Mouse (Mus musculus) left cerebral cortex, adult 11 months (tissue): ENCODE results near the gene Urah.

Experiments
- DNase-seq: peaks from one replicate; pipeline ENCODE4 v3.0.0; 2022; ENCODE audit warnings: low spot score

Urah gene

DNA sequence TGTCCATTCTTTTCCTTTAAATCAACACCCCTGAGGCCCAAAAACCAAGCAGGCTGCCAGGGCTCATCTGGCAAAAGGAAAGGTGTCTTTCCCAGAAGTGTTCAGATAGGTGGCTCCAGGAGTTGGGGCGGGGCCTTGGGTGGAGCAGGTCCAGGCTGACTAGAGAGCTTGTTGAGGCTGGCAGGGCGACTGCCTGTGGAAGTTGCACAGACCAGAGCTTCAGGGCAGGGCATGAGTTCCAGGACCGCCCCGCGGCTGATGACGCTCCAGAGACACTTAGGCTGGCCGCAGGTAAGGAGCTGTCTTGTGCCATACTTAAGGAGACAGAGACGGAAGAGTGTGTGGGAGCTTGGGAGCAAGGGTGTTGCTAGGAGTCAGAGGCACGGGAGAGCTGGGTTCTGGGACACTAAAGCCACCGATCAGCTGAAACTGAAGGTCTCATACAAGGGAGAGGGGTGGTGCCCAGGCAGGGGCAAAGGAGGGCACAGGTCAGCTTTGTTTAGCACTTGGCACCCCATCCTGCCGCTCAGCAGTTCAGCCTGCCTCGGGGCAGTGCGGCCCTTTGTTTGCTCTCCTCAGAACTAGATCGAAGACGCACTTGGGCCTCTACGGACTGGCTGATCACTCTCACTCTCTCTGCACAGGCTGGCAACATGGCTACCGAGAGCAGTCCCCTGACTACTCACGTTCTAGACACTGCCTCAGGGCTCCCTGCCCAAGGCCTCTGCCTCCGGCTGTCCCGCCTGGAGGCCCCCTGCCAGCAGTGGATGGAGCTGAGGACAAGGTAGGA, at the start of gene Urah:
Gene Urah, plus strand, starts transcription at position 51 of the 790 bp plus-strand sequence.
- no peak for DNase-seq

DNA sequence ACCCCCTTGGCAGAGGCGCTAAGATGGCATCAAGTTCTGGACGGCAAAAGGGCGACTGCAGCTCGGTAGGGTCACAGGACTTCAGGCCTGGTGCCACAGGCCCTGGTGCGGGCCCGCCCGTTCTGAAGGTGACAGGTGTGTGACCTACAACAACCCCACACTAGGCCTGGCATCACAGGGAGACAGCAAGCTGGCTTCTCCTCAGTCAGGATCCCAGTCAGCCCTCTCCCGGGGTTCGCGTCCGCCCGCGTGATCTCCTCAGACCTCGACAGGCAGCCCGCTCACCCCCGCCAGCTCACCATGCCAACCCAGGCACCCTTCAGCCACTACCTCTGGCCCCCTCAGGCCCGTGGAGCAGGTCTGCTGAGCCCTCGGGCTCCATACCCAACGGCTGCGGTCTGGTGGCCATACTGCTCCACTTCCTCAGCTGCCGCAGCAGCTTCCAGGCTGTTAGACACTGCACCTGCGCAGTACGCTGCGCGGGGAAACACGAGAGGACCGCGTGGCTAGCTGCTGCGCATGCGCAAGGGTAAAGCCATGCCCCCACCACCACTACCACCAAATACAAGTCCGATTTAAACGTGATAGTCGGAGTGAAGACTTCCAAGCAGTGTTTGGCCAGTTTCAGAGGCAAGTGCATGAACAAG, 47.3 kb upstream of the Urah start, which contains the start of gene Syce1:
Gene Syce1, minus strand, starts transcription at position 447 of the 647 bp plus-strand sequence.
- DNase-seq, result no peak

DNA sequence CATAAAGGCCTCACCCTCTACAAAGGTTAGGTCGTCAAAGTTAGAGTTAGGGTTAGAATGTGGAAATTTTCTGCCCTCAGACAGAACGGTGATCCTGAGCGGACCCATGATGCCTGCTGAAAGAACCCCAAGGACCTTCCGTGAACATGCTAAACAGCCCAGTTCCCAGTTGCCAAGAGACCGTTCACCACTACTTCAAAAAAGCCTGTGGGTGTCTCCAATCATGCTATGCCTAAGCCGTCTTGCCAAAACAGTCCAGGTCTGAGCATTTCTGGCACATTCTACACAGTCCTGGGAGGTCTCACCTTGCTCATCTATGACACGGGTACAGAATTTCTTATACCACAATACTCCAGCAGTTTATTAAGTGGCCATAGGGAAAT, 46.8 kb upstream of the Urah start:
- DNase-seq, result no peak

DNA sequence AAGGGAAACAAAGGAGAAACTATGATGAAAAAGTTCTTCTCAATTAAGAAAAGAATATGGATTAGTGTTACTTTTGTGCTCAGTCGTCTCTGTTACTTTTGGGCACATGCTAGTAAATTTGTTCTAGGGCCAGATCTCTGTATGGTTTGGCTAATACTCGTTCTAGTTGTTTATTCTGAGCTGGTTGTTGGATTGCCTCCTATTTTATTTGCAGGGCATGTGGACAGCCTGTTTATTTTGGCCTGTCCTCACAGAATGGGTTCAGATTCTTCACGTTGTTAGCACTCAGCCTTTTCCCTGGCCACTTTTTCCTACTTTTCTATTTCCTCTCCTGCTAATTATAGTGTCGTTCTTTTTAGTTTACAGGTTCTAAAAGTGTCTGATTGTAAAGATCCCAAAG, 41.3 kb upstream of the Urah start:
- DNase-seq, result no peak

DNA sequence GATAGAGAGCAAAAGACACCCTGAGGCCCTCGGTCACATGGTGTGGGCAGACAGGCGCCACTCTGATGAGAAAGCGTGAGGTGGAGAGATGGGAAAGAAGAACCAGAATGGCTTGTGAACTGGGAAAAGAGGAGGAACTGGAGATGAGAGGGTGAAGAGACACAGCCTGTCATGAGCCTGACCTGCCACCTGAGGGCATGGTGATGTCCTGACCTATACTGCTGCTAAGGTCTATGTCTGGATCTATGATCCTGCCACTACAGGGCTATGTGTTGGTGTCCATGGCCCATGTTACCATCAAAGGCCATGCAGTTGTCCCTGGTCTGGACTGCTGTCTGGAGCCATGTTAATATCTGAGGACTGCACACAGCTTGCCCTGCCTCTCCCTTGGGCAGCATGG, 37.2 kb upstream of the Urah start:
- DNase-seq, result no peak

DNA sequence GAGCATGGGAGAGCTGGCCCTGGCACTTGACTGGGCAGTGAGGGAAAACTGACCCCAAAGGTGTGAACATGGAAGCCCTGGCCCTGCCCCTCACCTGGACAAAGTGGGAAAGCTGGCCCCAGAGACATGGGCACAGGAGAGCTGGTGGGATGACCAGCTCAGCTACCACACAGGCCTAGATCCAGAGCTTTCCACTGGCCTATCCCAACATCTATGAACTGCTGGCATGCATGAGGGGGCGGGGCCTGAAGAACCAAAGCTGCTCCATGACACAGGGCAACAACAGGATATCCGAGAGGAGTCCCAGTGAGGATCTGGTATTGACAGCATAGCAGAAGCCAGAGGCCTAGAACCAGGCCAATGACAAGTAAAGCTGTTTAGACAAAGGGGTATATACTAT, 36.6 kb upstream of the Urah start:
- no peak for DNase-seq

DNA sequence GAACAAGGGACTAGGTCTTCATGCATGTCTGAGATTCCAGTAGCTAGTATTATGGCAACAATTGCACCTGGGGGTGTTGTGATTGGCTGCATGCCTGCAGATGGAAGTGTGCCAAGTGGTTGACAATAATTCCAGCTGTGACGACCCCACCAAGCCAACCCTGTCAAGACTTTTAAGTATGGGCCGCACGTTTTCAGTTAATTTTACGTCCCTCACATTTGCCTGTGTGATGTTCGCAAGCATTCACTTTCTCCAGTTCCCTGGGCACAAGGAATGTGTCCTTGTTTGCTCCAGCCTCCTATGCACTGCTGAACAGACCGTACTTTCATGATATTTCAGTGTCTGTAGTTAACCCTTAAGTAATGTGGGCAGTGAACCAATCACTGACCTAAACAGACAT, 32.2 kb upstream of the Urah start:
- DNase-seq, result no peak

DNA sequence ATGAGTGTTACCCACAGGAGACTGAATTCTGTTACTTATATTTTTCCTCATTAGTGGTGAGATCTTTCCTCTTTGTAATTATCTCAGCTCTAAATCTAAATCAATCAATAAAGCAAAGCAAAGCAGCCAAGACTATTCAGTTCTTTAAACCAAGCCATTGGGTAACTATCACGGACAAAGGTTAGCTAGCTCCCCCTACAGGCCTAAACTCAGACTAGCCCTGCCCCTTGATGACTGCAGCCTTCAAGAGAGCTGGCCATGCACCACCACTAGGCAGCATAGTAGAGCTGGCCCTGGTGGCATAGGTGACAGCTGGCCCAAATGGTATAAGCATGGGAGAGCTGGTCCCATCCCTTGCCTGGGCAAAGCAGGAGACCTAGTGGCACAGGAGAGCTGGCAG, 29.1 kb upstream of the Urah start:
- peak; percentile 58 for DNase-seq

DNA sequence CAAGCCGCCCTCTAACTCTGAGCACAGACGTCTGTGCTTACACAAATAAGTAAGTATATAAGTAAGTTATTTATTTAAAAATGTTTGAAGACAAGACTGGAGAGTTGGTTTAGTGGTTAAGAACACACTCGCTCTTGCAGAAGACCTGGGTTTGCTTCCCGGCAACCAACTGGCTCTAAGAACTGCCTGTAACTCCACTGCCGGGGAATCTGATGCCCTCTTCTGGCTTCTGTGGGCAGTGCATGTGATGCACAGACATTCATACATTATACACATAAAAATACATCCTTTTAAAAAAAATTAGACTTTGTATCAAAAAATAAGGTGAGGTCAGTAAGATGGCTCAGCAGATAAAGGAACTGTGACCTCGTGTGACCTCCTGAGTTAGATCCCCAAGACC, 24.3 kb upstream of the Urah start:
- no peak for DNase-seq

DNA sequence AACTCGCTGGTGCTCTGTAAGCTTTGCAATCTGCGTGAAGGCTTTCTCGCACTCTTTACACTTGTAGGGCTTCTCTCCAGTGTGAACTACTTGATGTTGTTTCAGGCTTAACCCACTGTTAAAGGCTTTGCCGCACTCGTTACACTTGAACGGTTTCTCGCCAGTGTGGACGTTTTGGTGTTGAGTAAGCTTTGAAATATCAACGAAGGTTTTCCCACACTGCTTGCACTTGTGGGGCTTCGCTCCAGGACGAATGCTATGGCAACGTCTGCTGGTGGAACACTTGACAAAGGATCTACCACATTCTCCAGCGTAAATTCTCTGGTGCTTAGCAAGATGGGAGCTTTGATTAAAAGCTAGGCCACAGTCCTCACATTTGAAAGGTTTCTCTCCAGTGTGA, 23.1 kb upstream of the Urah start:
- DNase-seq, result no peak

DNA sequence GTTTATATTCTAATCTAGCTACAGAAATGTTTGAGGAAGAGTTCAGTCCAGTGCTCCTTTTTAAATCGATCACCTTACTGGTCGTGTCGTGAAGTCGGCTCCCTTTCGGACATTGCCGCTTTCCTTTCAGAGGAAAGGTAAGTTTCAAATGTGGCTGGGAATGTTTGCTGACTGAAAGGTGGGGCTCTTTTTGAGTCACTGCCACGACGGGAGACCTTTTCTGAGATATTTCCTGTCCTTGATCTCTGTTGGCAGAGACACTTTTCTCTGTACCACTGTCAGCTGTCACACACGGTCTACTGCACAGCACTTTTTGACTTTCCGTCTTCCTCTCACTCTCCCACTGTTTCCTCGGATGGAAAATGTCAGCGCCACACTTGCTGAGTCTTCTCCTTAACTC, 22.0 kb upstream of the Urah start:
- no peak for DNase-seq

DNA sequence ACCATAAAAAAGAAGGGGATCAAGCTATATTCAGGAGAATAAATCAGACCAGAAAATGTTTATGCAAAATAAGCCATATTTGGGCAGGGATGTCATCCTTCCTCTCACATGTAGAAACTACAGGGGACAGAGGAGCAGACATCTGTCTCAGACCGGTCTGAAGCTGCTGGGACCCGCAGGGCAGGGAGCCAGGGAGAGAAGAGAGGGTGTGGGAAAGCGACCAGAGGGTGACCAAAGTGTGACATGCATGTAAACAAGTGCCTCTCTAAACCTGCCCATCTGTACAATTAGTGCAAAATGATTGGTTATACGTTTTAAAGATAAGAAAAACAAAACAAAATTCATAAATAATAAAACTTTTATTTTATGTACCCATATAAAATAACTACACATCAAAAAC, 14.6 kb upstream of the Urah start:
- DNase-seq, result no peak

DNA sequence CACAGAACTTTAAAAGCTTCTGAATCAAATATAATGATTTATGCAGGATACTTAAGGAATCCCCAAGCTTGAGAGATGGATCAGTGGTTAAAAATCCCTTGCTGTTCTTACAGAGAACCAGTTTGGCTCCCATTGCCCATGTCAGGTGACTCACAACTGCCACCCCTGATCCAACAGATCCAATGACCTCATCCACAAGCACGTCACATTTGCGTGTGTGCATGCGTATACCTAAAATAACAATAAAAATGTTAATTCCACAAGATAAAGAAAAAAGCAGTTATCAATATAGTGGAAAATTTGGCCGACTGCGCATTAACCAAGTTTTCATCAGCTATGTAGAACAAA, 13.5 kb upstream of the Urah start:
- no peak for DNase-seq

DNA sequence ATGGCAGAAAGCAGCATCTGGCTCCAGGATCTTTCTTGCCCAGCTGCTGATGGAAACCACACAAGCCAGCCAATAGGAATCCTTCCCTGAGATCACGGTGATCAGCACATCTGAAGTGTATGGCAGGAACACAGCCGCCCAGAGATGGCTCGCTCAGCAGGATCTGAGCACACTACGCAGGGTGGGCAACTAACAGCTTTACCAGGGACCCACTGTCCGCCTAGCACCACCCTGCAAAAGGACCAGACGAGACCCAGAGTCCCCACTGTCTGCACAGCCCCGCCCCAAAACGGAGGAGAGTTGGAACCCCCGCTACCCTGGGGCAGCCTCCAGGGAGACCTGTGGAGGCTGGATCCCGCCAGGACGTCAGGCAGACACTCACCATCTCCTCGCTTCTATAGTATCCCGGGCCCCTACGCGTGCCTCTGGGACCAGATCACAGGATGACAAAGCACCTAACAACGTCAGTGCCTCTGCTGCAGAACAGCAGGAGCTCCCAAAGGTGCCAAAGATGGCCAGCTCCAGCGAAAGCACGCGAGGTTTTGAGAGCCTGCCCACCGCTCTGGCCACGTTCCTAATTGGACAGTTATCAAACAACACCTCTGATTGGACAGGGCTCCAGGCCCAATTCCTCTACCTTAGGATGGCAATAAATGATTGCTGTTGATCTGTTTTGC, 13.0 kb upstream of the Urah start, which contains the start of gene Zfp941:
Gene Zfp941, minus strand, starts transcription at position 526 of the 677 bp plus-strand sequence.
- DNase-seq, result peak; percentile 67

DNA sequence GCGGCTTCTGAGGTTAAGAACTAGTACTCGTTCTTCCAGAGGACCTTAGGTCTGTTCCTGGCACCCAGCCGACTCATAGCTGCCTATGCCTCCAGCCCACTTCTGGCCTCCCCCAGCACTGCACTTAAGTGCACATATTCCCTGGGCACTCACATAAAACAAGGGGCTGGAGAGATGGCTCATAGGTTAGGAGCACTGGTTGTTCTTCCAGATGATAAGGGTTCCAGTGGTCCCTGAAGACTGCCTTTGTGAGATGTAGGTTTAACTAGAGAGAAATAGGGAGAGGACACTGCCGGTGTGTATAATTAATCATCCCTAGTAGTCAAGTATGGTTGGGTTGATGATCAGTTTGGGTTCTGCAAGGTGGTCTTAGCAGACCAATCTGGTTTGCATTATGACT, 12.1 kb upstream of the Urah start:
- no peak for DNase-seq

DNA sequence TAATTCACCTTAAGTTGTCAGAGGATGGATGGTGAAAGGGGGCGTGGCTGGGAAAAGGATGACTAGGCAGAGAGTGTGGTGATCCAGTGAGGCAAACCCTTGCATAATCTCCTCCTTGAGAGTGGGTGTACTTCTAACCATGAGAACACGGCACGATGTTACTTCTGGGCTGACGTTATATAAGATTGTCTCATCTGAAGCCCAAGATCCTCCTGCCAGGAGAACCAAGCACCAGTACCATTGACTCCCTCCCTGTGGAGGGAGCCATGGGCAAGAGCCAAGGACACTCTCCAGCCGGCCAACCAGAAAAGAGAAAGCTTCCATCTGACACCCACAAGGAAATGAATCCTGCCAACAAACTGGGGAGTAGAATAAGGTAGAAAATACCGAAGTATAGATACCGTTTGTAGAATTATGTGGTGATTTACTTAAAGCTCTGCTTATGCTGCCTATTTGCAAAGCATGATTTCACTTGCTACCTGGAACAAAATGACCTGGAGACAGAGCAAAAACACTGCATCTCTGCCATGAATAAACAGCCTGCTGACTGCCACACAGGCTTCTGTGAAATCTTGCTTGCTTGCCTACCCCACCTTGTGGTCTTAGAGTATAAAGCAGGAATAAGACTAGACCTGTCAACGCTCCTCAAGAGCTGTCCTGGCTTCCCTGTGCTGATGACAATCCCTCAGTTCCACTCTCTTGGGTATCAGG, 6.5 kb upstream of the Urah start:
- DNase-seq, result peak; percentile 66

DNA sequence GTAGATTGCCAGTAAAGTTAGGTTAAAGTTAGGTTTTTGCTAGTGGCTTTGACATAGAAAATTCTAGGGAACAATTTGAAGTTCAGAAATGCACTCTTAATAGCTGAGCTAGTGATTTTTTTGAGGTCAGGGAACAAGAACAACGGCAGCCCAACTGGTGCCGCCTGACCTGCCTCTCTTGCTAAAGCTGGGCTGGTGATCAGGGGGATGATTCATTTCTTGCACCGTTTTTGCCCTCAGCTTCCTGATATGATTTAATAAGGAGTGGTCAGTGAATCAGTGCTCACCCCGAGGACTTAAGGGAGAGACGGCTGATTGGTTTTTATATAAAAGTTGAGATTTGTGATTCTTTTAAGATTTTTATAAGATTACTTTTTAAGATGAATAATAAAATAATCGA, 3.4 kb upstream of the Urah start:
- DNase-seq, result no peak

DNA sequence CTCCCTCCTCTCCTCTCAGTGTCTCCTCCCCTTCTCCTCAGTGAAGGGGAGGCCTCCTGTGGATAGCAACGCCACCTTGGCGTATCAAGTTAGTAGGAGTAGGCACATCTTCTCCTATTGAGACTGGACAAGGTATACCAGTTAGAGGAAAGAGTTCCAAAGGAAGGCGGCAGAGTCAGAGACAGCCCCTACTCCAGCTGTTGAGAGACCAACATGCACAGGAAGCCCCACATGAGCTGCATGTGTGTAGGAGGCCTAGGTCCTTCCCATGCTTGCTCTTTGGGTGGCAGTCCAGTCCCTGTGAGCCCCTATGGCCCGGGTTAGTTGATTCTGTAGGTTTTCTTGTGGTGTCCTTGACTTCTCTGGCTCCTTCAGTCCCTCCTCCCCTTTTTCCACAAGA, 1.5 kb upstream of the Urah start:
- DNase-seq, result no peak

DNA sequence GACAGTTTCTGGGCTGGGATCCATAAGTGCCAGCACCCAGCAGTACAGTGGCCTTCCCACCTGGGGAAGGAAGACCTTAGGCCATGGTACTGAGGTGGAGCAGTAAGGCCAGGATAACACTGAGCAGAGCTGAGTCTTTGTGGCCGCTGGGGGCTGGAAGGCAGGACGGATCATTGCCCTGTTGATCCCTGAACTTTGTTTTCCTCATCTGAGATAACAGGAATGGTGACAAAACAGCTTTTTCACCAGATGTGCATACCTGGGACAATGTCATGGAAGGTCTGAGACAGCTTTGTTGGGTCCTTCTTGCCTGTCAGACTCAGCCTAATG, 905 bp downstream of the Urah start:
- no peak for DNase-seq

DNA sequence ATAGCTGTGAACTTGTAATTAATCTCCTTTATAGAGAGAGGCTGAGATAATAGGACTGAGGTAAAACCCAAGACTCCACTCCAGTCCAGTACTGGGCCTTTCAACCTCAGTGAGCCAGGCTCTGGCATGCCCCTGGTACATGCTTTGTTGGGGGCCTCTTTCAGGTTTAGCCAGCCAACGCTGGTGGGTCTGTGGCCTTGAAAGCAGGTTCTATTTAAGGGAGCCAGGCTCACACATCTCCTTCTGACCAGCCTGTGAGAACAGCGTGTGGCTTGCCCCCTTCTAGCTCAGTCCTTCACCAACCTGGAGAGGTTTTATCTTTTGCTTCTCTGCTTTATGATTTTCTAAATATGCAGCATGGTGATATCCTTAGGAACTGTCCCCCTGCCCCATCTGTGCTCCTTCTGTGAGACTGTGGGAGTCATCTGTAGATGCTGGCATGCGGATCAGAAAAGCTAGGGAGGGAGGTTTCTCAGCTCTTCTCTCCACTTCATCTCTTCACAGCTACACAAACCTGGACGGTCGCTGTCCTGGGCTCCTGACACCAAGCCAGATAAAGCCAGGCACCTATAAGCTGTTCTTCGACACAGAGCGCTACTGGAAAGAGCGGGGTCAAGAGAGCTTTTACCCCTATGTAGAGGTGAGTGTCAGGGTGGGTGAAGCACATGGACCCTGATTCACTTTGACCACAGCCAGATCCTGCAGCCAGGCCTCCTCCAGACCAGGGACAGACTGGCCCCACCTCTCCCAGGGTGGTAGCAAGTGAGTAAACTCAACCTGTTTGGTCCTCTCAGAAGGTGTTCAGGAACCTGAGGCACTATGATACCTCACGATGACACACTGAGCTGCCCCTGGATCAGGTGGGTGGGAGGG, 1.7 kb downstream of the Urah start:
- no peak for DNase-seq

DNA sequence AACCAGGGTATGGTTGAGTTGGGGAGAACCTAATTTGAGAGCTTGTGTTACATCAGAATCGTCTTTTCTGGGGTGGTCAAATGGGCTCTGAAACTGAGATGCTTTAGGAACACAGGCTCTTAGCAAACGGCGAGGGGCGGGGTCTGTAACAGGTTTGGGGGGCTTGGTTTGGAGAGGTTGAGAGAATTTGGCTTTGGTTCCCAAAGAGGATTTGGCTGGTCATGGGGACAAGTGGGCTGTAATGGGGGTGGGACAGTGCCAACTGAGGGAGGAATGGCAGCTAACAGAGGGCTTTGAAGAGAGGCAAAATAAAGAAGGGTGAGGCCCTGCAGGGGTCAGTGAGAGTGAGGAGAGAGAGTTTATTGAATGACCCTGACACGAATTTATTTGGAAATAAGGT, 4.7 kb downstream of the Urah start:
- DNase-seq, result no peak
